Mouse (Mus musculus): ENCODE results near the gene Ism2. TPM values are rescaled to one million over a fixed set of nuclear protein-coding genes. Genes with fewer than 3 reads are reported as not detected.
A peak's percentile ranks its signal among the peaks of the same experiment; 100 is the strongest.
"Not testable (repeated sequence)": the region's sequence is repeated elsewhere in the genome, so short reads cannot be mapped to it uniquely, and the experiment has no call there.

The Ism2 gene
- polyA plus RNA-seq, 1 experiment from 2014 or later: 0.79 TPM

- H3K9ac ChIP-seq (replicated peaks): no peak overlapping the region
- no peaks in the 10 kb centered on the region for H3K9me3 ChIP-seq
- H3K27me3 ChIP-seq: no peaks in the 10 kb centered on the region
- no peak overlapping the region for H3K27ac ChIP-seq
- 58% methylated on average over 7 of the region's 7 CpGs for WGBS
- no peak overlapping the region for H3K4me2 ChIP-seq (replicated peaks)
- no peak for ATAC-seq
- H3K4me1 ChIP-seq (replicated peaks): no peaks in the 10 kb centered on the region
- H3K36me3 ChIP-seq: no peaks in the 10 kb centered on the region
- no peak overlapping the region for H3K4me3 ChIP-seq (replicated peaks)
Observed at GRCm38 (mm10) chr12:87283706-87284105, 15.8 kb downstream of the Ism2 start.

GRCm38 (mm10) chr12:87282743-87283142 is 16.8 kb downstream of the Ism2 start:
- H3K9ac ChIP-seq (replicated peaks): no peak overlapping the region
- no peak overlapping the region for H3K4me3 ChIP-seq (replicated peaks)
- H3K4me2 ChIP-seq (replicated peaks): no peak overlapping the region
- H3K4me1 ChIP-seq (replicated peaks): no peaks in the 10 kb centered on the region
- no peak for ATAC-seq
- H3K9me3 ChIP-seq: no peaks in the 10 kb centered on the region
- H3K27me3 ChIP-seq: no peaks in the 10 kb centered on the region
- H3K36me3 ChIP-seq: no peaks in the 10 kb centered on the region
- H3K27ac ChIP-seq: no peak overlapping the region
- 97% methylated on average over 4 of the region's 4 CpGs for WGBS

- Histone ChIP-seq H3K4me1 (replicated peaks) (no peaks in the 10 kb centered on the region), H3K36me3 (no peaks in the 10 kb centered on the region), H3K9me3 (no peaks in the 10 kb centered on the region), H3K9ac (replicated peaks) (no peak overlapping the region), H3K4me3 (replicated peaks) (no peak overlapping the region), H3K4me2 (replicated peaks) (no peak overlapping the region), H3K27me3 (no peaks in the 10 kb centered on the region), H3K27ac (no peak overlapping the region)
- ATAC-seq: no peak
- 96% methylated on average over 1 of the region's 1 CpGs for WGBS
Observed at GRCm38 (mm10) chr12:87281766-87282165, 17.7 kb downstream of the Ism2 start.

GRCm38 (mm10) chr12:87279879-87280278 is 19.6 kb downstream of the Ism2 start:
- H3K4me1 ChIP-seq (replicated peaks): no peaks in the 10 kb centered on the region
- H3K27me3 ChIP-seq: no peaks in the 10 kb centered on the region
- no peak overlapping the region for H3K9ac ChIP-seq (replicated peaks)
- H3K4me3 ChIP-seq (replicated peaks): no peak overlapping the region
- WGBS: 43% methylated on average over 14 of the region's 14 CpGs
- peaks cover 18% of the 10 kb centered on the region for H3K36me3 ChIP-seq
- ATAC-seq: no peak
- no peak overlapping the region for H3K4me2 ChIP-seq (replicated peaks)
- no peak overlapping the region for H3K27ac ChIP-seq
- H3K9me3 ChIP-seq: no peaks in the 10 kb centered on the region

DNA sequence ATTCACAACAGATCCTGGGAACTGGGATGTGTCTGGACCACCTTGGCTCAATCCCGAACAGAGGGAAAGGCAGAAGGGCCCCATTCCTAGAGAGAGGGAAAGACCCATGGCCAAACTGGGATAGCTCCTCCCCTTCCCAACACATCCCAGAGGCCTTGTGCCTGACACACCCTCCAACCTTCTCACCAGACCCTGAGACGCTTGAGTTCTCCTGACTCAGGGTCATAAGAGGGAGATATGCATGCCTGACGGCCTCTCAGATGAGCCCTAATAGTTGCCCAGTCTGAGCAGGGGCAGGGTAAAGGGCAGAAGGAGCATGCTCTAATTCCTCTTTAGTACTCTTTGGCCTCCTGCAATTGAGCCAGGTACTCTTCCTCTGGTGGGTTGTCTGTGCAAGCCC is 20.2 kb downstream of the Ism2 start:
- Histone ChIP-seq H3K4me3 (replicated peaks) (no peak overlapping the region), H3K36me3 (peaks cover 23% of the 10 kb centered on the region), H3K27me3 (no peaks in the 10 kb centered on the region), H3K9me3 (no peaks in the 10 kb centered on the region), H3K27ac (no peak overlapping the region), H3K9ac (replicated peaks) (no peak overlapping the region), H3K4me2 (replicated peaks) (no peak overlapping the region), H3K4me1 (replicated peaks) (no peaks in the 10 kb centered on the region)
- peak; percentile 28; the same call in 1 of the 2 replicates for ATAC-seq
- WGBS: 59% methylated on average over 3 of the region's 3 CpGs

- Histone ChIP-seq H3K4me2 (replicated peaks) (no peak overlapping the region), H3K27me3 (no peaks in the 10 kb centered on the region), H3K4me3 (replicated peaks) (no peak overlapping the region), H3K27ac (no peak overlapping the region), H3K9me3 (no peaks in the 10 kb centered on the region), H3K4me1 (replicated peaks) (no peaks in the 10 kb centered on the region), H3K36me3 (peaks cover 34% of the 10 kb centered on the region), H3K9ac (replicated peaks) (no peak overlapping the region)
- 21% methylated on average over 6 of the region's 6 CpGs for WGBS
- no peak for ATAC-seq
Observed at GRCm38 (mm10) chr12:87278118-87278730, 21.3 kb downstream of the Ism2 start.

DNA sequence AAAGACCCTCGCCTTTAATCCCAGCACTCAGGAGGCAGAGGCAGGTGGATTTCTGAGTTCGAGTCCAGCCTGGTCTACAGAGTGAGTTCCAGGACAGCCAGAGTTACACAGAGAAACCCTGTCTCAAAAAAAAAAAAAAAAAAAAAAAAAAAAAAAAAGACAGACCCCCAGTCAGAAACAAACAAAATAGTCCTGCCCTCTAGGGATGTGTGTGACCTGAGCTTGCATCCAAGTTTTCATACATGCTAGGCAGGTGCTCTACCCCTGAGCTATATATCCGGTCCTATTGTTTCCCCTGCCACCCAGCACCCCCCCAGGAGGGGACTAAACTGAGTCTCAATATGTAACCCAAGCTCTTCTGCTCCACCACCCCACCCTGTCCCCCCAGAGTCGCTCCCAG is 22.3 kb downstream of the Ism2 start:
- not testable (repeated sequence) for H3K4me1 ChIP-seq (replicated peaks); H3K27me3 ChIP-seq; H3K27ac ChIP-seq; ATAC-seq; H3K9ac ChIP-seq (replicated peaks); H3K4me3 ChIP-seq (replicated peaks); H3K4me2 ChIP-seq (replicated peaks); H3K9me3 ChIP-seq
- WGBS: 88% methylated on average over 4 of the region's 4 CpGs
- H3K36me3 ChIP-seq: peaks cover 44% of the 10 kb centered on the region

DNA sequence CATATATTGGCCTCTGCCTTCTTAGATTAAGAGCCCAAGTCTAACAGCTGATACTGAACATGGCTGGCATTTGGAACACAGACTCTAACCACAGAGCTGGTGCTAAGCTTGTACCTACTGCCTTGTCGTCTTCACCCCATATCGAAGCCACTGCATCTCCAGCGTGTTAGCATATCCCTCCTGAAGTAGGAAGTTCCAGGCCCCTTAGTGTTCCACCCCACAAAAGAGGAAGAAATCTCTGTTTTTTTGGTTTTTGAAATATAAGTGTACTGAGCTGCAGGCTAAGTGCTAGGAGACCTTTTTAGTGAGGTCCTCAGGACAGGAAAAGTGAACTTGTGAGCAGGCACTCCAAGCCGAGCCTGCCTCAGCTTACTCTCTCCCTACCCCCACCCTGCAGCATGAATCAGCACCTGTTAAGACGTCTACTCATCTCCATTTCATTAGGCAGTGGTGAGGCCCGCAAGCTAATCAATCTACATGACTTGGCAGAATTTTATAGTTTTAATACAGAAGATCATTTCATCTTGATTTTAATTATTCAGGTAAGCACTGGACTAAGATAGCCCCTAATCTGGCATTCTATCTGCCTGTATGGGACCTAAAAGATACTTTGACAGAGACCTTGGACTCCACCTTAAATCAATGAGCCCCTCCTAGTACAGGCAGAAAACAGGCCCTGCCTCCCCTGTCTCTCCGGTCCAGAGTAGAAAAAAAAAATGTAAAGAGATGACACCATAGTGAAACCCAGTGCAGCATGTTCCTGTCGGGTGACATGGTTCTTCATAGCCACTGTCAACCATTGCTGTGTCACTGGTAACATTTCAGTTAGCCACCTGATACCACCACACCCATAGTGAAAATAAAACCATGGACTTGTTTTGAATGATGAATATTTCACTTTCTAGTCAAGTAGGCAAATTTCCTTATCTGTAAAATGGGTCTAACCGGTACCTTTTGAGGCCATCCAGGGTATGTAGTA is 24.4 kb downstream of the Ism2 start:
- 93% methylated on average over 9 of the region's 9 CpGs for WGBS
- Histone ChIP-seq H3K36me3 (peaks cover 65% of the 10 kb centered on the region), H3K27ac (no peak overlapping the region), H3K4me1 (replicated peaks) (no peaks in the 10 kb centered on the region), H3K4me3 (replicated peaks) (no peak overlapping the region), H3K27me3 (no peaks in the 10 kb centered on the region), H3K9ac (replicated peaks) (no peak overlapping the region), H3K4me2 (replicated peaks) (no peak overlapping the region), H3K9me3 (no peaks in the 10 kb centered on the region)
- no peak for ATAC-seq

DNA sequence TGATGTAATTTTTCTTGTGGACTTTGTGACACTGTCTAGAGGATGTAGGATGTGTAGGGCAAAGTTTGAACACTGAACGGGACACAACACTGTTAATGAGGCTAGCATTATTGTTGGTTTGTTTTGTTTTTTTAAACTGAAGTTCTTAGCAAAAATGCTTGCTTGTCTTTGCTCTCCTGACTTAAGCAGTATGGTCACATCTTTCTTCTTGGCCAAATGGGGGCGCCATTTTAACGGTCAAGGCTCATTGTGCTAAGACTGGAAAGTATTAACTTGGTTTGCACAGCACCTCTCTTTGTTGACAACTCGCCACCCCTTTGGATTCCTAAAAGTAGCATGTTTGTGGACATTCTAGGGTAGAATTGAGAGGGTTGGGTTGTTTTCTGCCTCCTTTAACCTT is 31.8 kb downstream of the Ism2 start:
- H3K27ac ChIP-seq: no peak overlapping the region
- H3K9me3 ChIP-seq: no peaks in the 10 kb centered on the region
- no peaks in the 10 kb centered on the region for H3K27me3 ChIP-seq
- H3K4me1 ChIP-seq (replicated peaks): peaks cover 27% of the 10 kb centered on the region
- peak overlapping the region; percentile 89 for H3K9ac ChIP-seq (replicated peaks)
- ATAC-seq: no peak
- peak overlapping the region; percentile 94 for H3K4me2 ChIP-seq (replicated peaks)
- H3K36me3 ChIP-seq: peaks cover 53% of the 10 kb centered on the region
- H3K4me3 ChIP-seq (replicated peaks): peak overlapping the region; percentile 82
- 23% methylated on average over 4 of the region's 4 CpGs for WGBS

- H3K4me3 ChIP-seq (replicated peaks): peak overlapping the region; percentile 82
- peak overlapping the region; percentile 94 for H3K4me2 ChIP-seq (replicated peaks)
- under 1% methylated on average over 31 of the region's 31 CpGs for WGBS
- H3K4me1 ChIP-seq (replicated peaks): peaks cover 27% of the 10 kb centered on the region
- H3K27ac ChIP-seq: peak overlapping the region; percentile 86
- H3K9me3 ChIP-seq: no peaks in the 10 kb centered on the region
- peaks cover 51% of the 10 kb centered on the region for H3K36me3 ChIP-seq
- H3K27me3 ChIP-seq: no peaks in the 10 kb centered on the region
- peak overlapping the region; percentile 89 for H3K9ac ChIP-seq (replicated peaks)
- peak; percentile 78; the same call in 1 of the 2 replicates for ATAC-seq
Observed at GRCm38 (mm10) chr12:87266827-87267603, 32.5 kb downstream of the Ism2 start.

GRCm38 (mm10) chr12:87266108-87266826 is 33.2 kb downstream of the Ism2 start, which contains the start of the genes Vipas39 and Ahsa1:
Gene Vipas39 (minus strand): TSS chr12:87266256.
Gene Ahsa1 (plus strand): TSS chr12:87266479.
- Histone ChIP-seq H3K4me3 (replicated peaks) (peak within 1 kb of the TSS; percentile 82), H3K9ac (replicated peaks) (peak within 1 kb of the TSS; percentile 89), H3K4me2 (replicated peaks) (peak within 1 kb of the TSS; percentile 94), H3K4me1 (replicated peaks) (peaks cover 27% of the 10 kb centered on the region), H3K27ac (peak within 1 kb of the TSS; percentile 86), H3K9me3 (no peaks in the 10 kb centered on the region), H3K36me3 (peaks cover 51% of the 10 kb centered on the region), H3K27me3 (no peaks in the 10 kb centered on the region)
- peak; percentile 98 for ATAC-seq
- WGBS: 1% methylated on average over 31 of the region's 31 CpGs

Measured in midbrain, embryonic 13.5 days (tissue).